Mouse (Mus musculus): ENCODE data around the gene Igflr1.

Igflr1 gene

GRCm38 (mm10) chr7:30613529-30614112, 48.4 kb downstream of the Igflr1 start:
- no peak for DNase-seq (ENCODE audit: inconsistent ontology term)

GRCm38 (mm10) chr7:30614454-30614853, 49.2 kb downstream of the Igflr1 start:
- no peak for DNase-seq (ENCODE audit: inconsistent ontology term)

- no peak for DNase-seq (ENCODE audit: inconsistent ontology term)
Observed at GRCm38 (mm10) chr7:30615049-30615760, 50.0 kb downstream of the Igflr1 start.
